Mouse (Mus musculus): ENCODE data around the gene Col28a1.

Col28a1 gene

DNA sequence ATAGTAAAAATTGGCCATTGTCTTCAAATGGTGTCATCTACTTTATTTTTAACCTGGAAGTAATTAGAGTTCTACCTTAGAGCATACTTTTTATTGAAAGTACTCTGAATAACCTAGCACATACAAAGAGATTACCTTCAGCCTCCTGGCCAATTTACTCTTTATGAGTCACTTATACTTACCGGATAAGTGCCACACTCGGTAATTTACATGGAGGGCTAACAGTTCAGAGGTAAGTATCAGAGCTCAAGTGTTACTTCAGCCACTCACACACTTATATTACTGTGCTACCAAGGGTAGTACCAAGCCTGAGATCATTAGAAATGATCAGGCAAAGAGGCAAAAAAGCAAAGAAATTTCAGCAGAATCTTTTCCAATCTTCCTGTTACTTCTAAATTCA lies 73.8 kb downstream of the Col28a1 start:
- no peak for DNase-seq (ENCODE audit: low spot score)

DNA sequence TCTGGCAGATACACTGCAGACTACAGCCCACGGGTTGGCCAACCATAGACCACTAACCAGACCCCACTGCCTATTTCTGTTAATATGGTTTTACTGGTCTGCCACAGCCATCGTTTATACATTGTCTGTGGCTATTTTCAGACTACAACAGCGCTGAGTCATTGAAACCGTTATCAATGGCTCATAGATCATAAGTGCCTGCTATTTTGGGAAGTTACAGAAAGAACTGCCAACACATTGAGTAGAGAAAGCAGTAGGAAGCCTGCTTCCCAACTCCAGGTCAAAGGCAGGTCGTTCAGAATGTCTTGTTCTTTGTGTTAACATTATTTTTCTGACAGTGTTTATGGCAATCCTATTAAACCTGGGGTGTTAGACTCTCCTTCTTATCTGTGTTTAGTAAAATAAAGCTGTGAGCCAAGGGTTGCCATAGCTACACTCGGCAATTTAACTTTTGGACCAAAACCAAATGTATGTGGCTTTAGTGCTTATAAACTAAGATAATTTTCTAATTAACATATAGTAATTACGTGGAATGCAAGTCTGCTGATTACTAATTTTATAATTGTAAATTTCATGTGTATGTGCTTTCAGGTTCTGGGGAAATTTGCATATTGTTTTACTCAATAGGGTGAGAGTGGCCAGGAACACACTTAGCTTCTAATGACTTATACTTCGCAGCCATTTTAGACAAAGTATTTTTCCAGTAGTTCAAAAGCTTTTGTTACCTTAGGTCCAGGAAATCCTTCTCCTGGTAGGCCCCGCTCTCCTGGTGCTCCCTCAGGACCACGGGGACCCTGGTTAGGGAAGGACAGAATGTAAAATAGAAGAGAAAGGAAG lies 86.3 kb downstream of the Col28a1 start:
- no peak for DNase-seq (ENCODE audit: low spot score)

DNA sequence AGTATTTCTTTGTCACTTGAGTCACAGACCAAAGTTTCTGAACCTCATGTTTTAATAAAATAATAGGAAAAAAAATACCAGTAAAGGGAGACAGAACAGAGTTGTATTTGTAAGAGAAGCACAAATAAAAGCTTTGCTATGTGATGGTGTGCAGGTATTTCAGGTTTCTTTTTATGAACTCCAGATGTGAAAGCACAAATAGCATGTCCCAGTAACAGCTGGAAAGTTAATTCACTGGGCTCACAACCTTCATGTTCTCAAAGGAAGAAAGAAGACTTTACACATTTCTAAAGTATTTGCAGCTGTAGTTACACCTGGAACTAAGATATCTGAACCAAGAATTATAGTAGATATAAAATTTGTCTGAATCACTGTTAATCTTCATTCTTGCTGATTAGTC lies 91.2 kb downstream of the Col28a1 start:
- DNase-seq (ENCODE audit: low spot score) = no peak

DNA sequence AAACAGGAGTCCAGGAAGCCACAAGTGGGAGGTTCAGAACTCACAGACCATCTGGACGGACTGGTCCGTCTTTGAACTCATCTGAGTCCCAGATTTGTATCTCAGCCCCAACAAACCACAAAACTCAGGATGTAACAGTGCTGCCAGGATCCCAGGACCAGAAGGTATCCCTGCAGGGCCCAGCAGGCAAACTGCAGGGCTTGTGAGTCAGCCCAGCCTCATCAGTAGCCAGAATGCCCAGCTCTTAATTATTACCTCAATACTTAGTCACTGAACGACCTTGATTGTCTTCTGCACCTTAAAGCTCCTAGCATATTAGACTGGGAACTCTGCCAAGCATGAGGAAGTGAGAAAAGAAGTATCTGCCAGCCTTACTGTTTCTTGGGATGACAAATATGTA lies 96.6 kb downstream of the Col28a1 start:
- peak; percentile 0 for DNase-seq (ENCODE audit: low spot score)

DNA sequence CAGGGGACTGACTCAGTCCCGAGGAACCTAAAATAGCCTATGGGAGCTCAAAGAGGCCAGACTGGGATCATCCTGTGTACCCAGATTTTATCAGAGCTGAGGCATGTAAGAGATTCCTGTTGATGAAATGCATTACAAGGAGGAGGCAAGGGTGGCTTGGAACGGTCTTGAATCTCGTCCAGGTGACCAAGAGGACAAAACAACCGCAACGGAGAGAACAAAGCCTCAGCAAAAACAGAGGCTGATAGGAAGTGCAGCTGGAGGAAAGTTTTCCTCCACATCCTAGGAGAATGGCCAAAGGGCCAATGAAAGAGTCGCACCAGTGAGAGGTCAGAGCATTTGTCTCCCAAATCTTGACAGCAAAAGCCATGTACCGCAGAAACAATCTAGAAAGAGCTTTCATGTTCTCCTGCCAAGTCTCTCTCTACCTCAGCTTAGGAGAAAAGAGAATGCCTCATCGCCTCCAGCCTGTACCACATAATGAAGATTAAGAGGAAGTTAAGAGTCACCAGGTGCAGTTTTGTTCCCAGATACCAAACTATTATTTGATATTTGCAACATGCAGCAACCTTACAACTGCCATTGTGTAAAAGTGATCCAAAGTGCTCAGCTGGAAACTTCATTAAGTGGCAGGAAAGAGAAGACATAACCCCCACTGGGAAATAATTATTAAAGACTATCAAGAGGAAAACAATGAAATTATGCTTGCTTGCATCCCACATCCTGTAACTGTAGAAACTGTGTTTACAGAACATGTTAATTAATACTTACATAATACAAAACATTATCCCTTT lies 98.1 kb downstream of the Col28a1 start:
- no peak for DNase-seq (ENCODE audit: low spot score)

DNA sequence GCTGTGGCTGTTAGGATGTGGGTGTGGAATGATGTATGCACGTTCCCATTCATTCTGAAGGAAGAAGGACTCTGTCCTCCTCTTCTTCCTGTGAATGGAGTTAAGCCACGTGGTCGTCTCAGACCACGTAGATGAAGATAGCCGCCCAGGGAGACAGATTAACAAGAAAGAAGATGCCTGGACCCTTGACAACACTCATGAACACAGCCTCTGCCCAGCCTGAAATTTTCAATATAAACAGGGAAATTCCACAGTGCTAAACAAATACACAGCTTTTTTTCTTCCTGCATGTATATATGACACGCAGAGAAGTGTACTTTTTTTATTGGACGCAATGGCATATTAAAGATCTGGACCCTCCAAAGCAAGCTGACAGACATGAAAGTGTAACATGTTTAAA lies 98.9 kb downstream of the Col28a1 start:
- no peak for DNase-seq (ENCODE audit: low spot score)

DNA sequence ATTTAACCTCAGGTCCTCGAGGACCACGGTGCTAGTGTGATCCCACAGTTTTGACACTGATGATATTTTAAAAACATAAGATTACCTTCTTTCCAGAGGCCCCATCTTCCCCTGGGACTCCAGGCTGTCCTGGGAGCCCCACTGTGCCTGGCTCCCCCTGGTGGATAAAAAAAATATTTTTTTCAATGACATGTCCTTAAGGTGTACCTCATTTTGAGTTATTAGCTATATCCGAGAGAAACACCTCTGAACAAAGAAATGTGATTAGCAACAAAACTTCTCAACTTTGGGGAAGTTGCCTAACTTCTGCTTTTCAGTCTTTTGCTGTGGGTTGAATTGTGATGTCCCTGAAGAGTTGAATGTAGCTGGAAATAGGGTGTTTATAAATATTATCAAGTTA lies 105.6 kb downstream of the Col28a1 start:
- no peak for DNase-seq (ENCODE audit: low spot score)

DNA sequence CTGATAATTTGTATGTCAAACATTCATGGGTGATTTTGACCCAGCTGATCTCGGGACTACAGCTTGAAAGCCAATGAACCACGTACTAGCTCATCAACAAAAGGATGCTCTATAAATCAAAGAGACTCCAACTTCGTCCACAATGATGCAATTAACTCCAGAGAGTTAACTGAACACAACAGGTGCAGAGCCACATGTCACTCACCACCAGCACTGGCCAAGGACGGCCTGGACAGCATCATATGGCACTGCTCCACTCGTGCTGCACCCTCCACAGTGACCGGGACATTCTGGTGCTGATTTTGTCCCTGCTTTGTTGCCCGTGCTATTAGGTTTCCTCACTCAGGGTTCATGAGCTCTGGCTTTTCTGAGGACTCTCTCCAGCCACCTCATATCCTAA lies 107.6 kb downstream of the Col28a1 start:
- DNase-seq (ENCODE audit: low spot score) = no peak

DNA sequence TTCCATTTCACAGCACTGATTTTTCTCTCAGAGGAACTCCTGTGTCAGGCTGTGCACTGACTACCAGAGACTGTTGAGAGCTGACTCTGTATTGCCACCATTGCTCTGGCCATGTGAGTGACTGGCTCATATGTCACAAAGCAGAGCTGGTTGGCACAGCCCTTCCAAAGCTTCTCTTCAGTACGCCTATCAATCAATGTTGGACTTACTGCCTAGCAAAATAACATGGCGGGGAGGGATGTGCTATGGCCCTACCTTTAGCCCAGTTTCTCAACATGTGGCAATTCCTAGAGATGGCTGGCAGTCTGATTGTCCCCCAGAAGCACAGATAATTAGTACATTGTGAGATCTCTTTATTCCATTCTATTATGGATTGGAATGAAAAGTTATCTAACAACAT lies 109.2 kb downstream of the Col28a1 start:
- DNase-seq (ENCODE audit: low spot score) = no peak

DNA sequence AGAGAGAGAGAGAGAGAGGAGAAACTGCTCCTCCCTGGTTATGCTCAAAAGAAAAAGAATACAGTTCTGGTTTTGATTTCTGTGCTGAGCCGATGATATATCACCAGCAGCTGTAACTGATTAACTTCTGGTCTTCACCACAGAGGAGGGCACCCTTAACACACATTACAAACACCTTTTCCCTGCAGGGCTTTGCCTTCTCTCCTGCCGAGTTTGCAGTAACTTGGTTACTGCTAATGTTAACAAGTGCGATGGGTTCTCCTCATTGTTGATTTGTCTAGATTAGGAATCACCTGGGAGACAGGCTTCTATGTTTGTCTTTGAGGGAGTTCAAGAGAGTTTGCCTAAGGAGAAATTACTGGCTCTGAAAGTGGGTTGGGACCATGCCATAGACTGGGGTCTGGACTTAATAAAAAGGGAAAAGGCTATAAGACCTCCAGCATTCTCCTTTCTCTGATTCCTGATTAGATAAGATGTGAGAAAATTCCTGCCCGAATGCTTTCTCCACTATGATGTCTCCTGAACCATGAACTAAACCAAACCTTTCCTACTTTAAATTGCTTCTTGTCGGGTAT lies 114.8 kb downstream of the Col28a1 start:
- DNase-seq (ENCODE audit: low spot score) = no peak

DNA sequence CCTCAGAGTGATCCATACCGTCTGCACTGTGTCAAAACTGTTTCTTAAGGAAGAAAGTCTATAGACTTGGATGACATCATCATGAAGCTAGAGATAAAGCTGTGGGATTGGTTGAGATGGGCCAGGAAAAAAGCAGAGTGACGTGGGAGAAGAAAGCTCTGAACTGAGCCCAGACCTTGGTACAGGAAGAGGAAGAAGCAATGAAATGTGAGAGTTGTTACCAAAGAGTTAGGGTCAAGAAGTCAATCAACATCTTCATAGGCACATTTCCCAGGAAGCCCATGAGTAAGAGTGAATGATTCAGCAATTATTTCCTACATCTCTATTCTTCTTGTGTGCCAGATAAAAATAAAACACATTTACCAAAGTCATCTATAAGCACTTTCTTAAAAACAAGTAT lies 117.5 kb downstream of the Col28a1 start:
- DNase-seq (ENCODE audit: low spot score) = no peak

DNA sequence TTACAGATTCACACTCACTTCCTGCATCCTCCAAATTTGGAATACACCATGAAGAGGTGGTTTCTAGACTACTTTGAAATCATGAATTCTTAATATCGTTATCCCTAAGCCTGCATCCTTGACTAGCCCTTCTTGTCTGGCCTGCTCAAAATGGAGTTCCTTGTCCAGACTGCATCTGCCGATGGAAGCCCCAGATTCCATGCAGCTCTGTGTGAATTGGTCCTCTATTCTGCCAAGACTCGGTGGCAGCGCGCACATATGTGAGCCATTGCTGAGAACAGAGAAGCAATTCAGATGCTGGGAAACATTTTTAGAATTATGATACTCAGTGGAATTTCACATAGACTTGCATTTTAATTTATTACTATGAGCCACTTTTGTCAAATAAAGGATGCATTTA lies 123.4 kb downstream of the Col28a1 start:
- DNase-seq (ENCODE audit: low spot score) = no peak

DNA sequence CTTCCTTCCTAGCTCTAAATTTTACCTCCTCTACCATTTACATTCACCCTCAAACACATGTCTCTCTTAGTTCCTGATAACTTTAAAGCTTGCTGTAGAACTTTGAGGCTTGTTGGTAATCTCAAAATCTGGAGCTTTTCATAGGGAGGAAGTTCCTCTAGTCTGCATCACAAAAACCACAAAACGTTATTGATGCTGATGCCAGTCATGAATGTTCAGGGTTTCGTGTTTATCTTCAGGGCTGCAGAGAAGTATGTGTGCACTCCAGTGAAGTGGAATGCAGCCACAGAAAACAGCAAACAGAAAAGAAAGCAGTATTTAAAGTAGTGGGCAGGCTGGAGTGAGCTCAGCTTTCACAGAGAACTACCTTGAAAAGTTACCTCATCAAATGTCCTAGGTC lies 124.0 kb downstream of the Col28a1 start:
- DNase-seq (ENCODE audit: low spot score) = no peak

DNA sequence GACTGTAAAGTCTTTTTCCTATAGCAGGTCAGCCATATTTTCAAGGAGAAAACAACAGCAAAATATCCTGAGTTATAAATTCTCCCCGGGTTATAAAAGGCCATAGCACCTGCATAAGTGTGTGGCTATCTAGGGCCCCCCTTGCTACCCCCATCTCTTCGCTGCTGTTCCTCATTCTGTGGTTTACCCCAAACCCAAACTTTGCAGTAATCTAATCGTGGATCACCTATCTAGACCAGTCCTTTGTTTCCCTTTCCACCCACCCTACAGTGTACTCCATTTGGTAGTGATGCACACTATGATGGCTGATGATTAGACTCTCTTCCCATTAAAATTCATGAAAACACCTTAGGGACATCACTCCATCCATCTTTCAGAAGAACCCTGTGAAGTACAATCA lies 125.3 kb downstream of the Col28a1 start:
- DNase-seq (ENCODE audit: low spot score) = no peak

DNA sequence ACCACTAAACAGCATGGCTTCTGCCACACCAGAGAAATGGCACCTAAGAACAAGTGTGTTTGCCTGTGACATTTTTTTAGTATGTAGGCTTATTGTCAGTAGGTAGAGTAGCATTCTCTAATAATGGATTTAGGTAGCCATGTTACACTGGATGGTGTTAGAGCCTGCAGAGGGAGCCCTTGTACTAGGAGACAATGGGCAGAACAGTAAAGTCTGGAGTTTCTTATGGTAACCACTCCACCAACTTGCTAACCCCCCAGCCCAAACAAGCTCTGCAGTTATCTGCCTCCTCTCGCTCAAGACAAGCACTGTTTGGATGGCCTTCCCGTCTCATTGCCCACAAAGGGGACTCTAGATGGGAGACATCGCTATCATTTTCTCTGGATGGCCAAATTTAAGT lies 126.2 kb downstream of the Col28a1 start:
- DNase-seq (ENCODE audit: low spot score) = peak; percentile 19

DNA sequence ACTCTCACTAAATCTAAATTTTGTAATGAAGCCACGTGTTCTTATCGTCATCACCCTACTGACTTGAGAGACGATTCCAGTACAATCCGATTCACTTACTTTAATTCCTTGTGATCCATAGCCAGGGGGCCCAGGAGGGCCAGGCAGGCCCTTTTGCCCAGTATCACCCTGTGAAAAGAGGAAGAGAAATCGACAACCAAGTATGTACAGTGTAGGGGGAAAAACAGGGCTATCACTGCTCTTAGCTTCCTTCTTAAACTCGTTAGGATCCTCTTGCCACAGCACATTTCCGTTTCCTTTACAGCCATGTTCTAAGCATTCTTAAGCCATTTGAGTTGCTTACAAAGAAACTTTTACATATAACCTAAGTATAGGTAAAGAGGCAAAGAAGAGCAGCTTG lies 133.2 kb downstream of the Col28a1 start:
- DNase-seq (ENCODE audit: low spot score) = no peak

DNA sequence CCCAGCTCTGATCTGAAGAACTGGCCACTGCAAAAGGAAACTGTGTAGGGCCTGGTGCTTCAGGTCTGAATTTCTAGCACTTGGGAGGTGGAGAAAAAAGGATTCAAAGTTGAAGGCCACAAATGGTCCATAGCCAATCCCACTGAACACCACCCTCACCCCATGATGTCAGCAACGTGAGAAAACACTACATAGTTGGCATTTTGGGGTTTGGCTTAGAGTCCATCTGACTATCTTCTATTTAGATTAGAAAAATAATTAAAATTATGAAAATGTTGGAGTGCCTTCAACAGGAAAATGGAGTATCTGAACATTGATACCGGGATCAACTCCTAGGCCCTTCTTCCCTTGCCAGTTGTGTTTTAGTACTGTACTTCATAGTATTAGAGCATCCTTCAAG lies 144.2 kb downstream of the Col28a1 start:
- DNase-seq (ENCODE audit: low spot score) = no peak

DNA sequence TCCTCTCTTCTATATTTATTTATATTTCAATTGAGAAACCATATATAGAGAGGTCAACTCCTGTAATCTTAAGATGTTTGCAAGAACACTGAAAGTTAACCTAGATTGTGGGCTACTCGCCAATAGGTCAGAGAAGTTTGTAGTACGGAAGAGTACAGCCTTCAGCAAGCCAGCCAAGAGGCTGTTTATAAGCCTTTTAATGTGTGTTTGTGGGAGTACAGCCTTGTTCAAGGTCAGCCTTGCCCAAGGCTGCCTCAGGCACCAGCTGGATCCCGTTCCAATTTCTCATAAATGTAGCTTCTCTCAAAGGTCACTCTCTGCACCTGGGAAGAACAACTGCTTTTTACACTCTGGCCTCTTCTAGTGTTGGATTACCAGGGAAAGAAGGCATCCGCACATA lies 146.0 kb downstream of the Col28a1 start:
- DNase-seq (ENCODE audit: low spot score) = no peak

DNA sequence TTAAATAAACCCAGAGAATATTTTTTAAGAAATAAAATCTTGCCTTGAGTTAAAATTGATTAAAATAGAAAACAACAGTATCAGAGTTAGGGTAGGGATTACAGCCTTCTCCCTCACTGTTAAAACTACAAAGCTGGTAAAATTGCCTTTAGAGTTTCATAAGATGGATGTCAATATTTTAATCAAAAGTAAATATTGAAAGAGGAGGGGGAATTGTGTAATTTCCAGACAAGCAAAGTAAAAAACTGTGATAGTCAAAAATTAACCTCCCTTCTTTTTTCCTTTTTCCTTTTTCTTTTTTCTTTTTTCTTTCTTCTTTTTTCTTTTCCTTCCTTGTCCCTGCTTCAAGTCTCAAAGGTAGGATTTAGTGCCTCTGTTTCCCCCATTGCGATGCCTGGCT lies 146.6 kb downstream of the Col28a1 start:
- no peak for DNase-seq (ENCODE audit: low spot score)

DNA sequence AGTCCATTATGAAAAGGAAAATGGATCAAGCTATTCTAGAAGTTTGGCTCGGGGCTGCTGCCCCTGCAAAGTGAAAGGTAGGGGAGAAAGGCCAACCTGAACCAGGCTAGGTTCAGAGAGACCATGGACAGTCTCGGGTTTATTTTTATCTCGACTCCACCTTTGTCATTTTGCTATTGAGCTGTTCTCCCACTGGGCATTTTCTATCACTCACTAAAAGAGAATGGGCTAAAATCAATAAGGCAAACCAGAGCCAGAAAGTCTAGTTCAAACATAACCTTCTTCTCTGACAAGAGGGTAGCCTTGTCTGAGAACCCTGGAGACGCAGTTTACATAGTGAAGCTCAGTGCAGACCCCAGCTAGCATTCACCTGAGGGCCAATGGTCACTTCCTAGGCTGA lies 163.7 kb downstream of the Col28a1 start:
- DNase-seq (ENCODE audit: low spot score) = no peak

DNA sequence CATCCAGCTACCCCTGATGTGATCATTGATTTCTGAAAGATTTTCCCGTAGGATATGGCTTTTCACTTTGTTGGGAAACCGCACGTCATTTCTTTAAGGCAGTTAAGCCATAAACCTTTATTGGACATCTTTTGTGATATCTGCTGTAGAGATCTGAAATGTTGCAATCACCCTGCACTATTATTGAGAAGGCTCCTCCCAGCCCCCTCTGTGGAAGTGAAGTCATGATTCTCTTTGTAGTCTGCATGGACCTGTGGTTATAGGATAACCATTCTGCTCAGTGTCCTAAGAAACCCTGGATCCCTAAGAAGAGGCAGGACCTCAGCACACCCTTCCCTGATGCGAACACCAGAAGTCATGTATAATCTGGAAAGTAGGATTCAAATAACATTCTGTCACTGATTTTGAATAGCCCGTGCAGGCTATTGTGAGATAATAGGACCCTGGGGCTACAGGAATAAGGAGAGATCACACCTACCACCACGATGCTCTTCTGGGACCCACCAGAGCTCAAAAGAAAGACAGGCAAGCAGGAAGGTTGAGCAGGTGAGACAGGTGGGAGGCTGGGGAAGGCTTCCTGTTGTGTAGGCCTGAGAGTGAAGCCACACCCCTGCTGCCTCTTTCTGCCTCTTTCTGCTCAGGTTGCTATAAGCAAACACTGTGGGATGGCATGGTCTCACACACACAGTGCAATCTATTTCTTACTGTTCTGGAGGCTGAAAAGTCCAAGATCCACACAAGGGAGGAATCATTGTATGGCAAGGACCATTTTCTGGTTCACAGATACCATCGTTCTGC lies 166.9 kb downstream of the Col28a1 start:
- no peak for DNase-seq (ENCODE audit: low spot score)

DNA sequence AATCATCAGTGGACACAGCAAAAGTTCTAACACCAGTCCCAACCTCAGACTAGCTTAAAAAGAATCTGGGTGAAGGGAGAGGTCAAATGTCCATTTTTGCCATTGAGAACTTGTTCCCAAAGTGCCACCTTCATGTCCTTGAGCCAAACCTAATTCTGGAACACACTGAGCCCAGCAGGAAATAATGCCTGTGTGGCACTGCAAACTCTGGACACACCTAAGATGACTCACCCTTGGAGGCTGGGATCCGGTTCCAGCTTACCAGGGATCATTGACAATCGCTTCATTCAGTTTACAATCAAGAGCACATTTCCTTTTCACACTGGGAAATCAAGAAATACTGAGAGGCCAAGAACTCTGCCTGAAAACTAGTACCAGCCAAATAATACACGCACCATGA lies 168.9 kb downstream of the Col28a1 start:
- no peak for DNase-seq (ENCODE audit: low spot score)
